In the genomic region with DNA sequence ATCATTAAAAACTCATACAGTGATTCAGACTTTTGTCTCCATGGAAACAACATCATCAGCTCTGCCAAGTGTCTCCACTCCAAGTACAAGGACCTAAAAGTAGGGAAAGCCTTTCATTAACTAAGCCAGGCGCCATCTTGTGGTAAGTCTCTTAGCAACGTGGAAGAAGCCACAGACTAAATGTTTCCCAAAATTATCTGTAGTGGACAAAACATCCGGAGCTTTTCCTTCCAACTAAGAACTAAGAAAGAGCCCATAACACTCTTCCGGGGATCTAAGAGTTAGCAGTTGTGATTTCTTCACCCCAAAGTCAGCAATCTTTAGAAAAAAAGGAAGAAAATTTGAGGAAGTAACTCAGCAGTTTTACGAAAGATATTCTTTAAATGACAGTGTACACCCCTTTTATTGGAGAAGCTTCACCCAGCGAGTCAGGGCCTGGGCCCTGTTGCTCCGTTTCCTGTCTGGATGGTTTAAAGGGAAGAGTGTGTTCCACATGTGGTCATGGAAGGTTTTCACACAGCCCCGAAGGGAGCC, we compare ENCODE assay signal across 8 mouse cellular contexts. TPM values are rescaled to one million over a fixed set of nuclear protein-coding genes. Genes with fewer than 3 reads are reported as not detected.
DNase-seq lines count a peak whose midpoint lies in the region; ATAC-seq and TF ChIP-seq lines count a peak whose summit lies in the region.

No protein-coding gene starts in this region.

- H3K36me3 ChIP-seq in CH12.LX (replicated peaks in 1 of 2; ENCODE audit: control insufficient read depth in 1 of 2, insufficient read depth in 1 of 2, low read length in 1 of 2), result no peaks in the 10 kb centered on the region

- intact Hi-C loops in gastrocnemius, postnatal 36 days (cut with DNase I), result loop anchor here (1.0 kb wide), 1 partner anchor 319 kb away; no protein-coding TSS in a partner anchor
- intact Hi-C loops in gastrocnemius, adult 2 months (cut with DNase I), result loop anchor here (1.0 to 2.0 kb wide), 2 partner anchors 319 to 690 kb away; no protein-coding TSS in a partner anchor

- H3K4me1 ChIP-seq in CH12.LX (ENCODE audit: control insufficient read depth in 1 of 2, insufficient read depth in 2 of 2), result peaks cover 6 to 42% of the 10 kb centered on the region in 2 experiments; a peak in 3 of 4 replicates

- TF ChIP-seq RAD21 in CH12.LX (IDR thresholded peaks at IDR 0.05; ENCODE audit: low read depth, low read length), result peak; percentile 56

- ATAC-seq in cerebellum, adult (ENCODE audit: insufficient number of reproducible peaks, low FRiP score, low TSS enrichment), result peak; percentile 61; the same call in 1 of the 2 replicates

- H3K4me3 ChIP-seq in CH12.LX (replicated peaks in 1 of 3; ENCODE audit: low read depth in 2 of 3, low read length in 2 of 3, poor library complexity in 1 of 3), result no peak overlapping the region
- no peak overlapping the region for H3K4me3 ChIP-seq in gastrocnemius, adult 2 months

- H3K9me3 ChIP-seq in CH12.LX (replicated peaks; ENCODE audit: low read length), result no peaks in the 10 kb centered on the region

- no peaks in the 10 kb centered on the region for H3K79me2 ChIP-seq in CH12.LX (replicated peaks; ENCODE audit: control insufficient read depth, extremely low read depth, insufficient read depth, poor library complexity, severe bottlenecking)

- TF ChIP-seq POLR2A in CH12.LX (IDR thresholded peaks at IDR 0.05; ENCODE audit: low read depth, low read length), result no peak

- TF ChIP-seq EP300 in CH12.LX (IDR thresholded peaks at IDR 0.05; ENCODE audit: low read length), result peak; percentile 53

- no peaks in the 10 kb centered on the region for H3K27me3 ChIP-seq in CH12.LX (replicated peaks)

- H3K4me2 ChIP-seq in CH12.LX (ENCODE audit: insufficient read depth, low read depth, poor library complexity, severe bottlenecking), result no peak overlapping the region

- TF ChIP-seq CTCF in CH12.LX (conservative IDR thresholded peaks at IDR 0.05 in 1 of 2, IDR thresholded peaks at IDR 0.05 in 1 of 2; ENCODE audit: low read depth in 2 of 2, low read length in 2 of 2), result peak; percentile 19 to 71; a peak in 2 of 4 replicates
- TF ChIP-seq CTCF in gastrocnemius, adult 2 months (IDR thresholded peaks at IDR 0.05), result peak; percentile 72

- in situ Hi-C loops in CH12.LX (cut with MboI; ENCODE audit: low pct_ligation_motif_present, low pct_unique_long_range_greater_than_20kb, low sequenced_read_pairs), result no loop called here

- peak; percentile 50 for DNase-seq in gastrocnemius, adult 18-20 months (ENCODE audit: low spot score)
- no peak for DNase-seq in gastrocnemius, postnatal 36 days
- DNase-seq in CH12.LX (ENCODE audit: extremely low read depth), result peak; percentile 53
- DNase-seq in gastrocnemius, adult 2 months, result peak; percentile 25
- DNase-seq in layer of hippocampus, postnatal 10 days (ENCODE audit: low spot score in 2 of 2), result peak; percentile 28 to 40
- peak; percentile 30 for DNase-seq in mesoderm, embryonic 11.5 days (ENCODE audit: low read depth, low spot score)
- no peak for DNase-seq in ovary, postnatal 10 days (ENCODE audit: low spot score)

- H3K9ac ChIP-seq in CH12.LX (ENCODE audit: insufficient read depth, low read depth), result no peak overlapping the region

- dilution Hi-C loops in CH12.LX (cut with MboI; ENCODE audit: extremely low pct_ligation_motif_present, extremely low pct_unique_long_range_greater_than_20kb, low sequenced_read_pairs), result no loop called here

- no peak overlapping the region for H3K27ac ChIP-seq in CH12.LX (ENCODE audit: insufficient read depth, low read depth)
- no peak overlapping the region for H3K27ac ChIP-seq in gastrocnemius, adult 2 months

TF ChIP-seq in CH12.LX, 34 proteins besides CTCF, POLR2A, EP300 and RAD21:
- TF ChIP-seq TBP (conservative IDR thresholded peaks at IDR 0.05; ENCODE audit: low read depth, low read length), result no peak
- peak; percentile 17; the same call in 1 of the 2 replicates for TF ChIP-seq ZC3H11A (IDR thresholded peaks at IDR 0.05; ENCODE audit: low read depth, low read length)
- TF ChIP-seq SMC3 (IDR thresholded peaks at IDR 0.05; ENCODE audit: low read depth, low read length), result peak; percentile 82
- TF ChIP-seq ZNF384 (IDR thresholded peaks at IDR 0.05; ENCODE audit: low read depth, low read length), result peak; percentile 35; the same call in 1 of the 2 replicates
- no peak for TF ChIP-seq USF1 (IDR thresholded peaks at IDR 0.05; ENCODE audit: low read depth, low read length)
- no peak for TF ChIP-seq PAX5 (IDR thresholded peaks at IDR 0.05; ENCODE audit: low read length)
- 0 out of 2 replicates have a peak, but pooled peaks have one; percentile 41 for TF ChIP-seq MAX (IDR thresholded peaks at IDR 0.05; ENCODE audit: low read length)
- peak; percentile 12; the same call in 1 of the 2 replicates for TF ChIP-seq MYC (IDR thresholded peaks at IDR 0.05; ENCODE audit: low read depth, low read length)
- no peak for TF ChIP-seq BHLHE40 (IDR thresholded peaks at IDR 0.05; ENCODE audit: low read depth, low read length)
- TF ChIP-seq GABPA (IDR thresholded peaks at IDR 0.05; ENCODE audit: insufficient replicate concordance, low read depth, low read length), result no peak
- TF ChIP-seq RCOR1 (conservative IDR thresholded peaks at IDR 0.05; ENCODE audit: low read depth, low read length), result 0 out of 2 replicates have a peak, but pooled peaks have one; percentile 29

RNA-seq across cellular contexts. Expression of gene Camk1d, which starts 56.5 kb away (rescaled TPM):
- total RNA-seq in gastrocnemius, adult 18-20 months (2021), result 1 to 10 TPM in 1 of 2 experiments, under 1 TPM in 1; 0.82 to 2.0 TPM
- 1 to 10 TPM in 1 of 2 experiments, under 1 TPM in 1; 0.96 to 2.0 TPM for total RNA-seq in gastrocnemius, postnatal 36 days (2021)
- total RNA-seq in CH12.LX (2012; rRNA removed), result 4.8 and 5.7 TPM in 2 replicates
- total RNA-seq in CH12.LX (2014; rRNA removed), result 4.6 and 5.1 TPM in 2 replicates
- 11.7 and 12.4 TPM in 2 replicates for polyA plus RNA-seq in CH12.LX (2012; ENCODE audit: insufficient read length, low read depth)
- total RNA-seq in gastrocnemius, adult 2 months (2021), result 1 to 10 TPM; 1.6 TPM
- total RNA-seq in layer of hippocampus, postnatal 10 days (2021), result 100 to 1,000 TPM; 124 to 128 TPM

Comparison
In these comparisons a context has a peak if more than half of its experiments do, and no peak if none do; other contexts are left out.
1. DNase-seq: peak in gastrocnemius, adult 18-20 months (single experiment), CH12.LX (single experiment), gastrocnemius, adult 2 months (single experiment), layer of hippocampus, postnatal 10 days (2 of 2) and mesoderm, embryonic 11.5 days (single experiment); none in gastrocnemius, postnatal 36 days (0 of 2) and ovary, postnatal 10 days (single experiment).
2. RNA of gene Camk1d, which starts 56.5 kb away (total RNA-seq): 124 to 128 TPM in layer of hippocampus, postnatal 10 days; 4.6 to 5.7 TPM in CH12.LX, 0.96 to 2.0 TPM in gastrocnemius, postnatal 36 days, 0.82 to 2.0 TPM in gastrocnemius, adult 18-20 months and 1.6 TPM in gastrocnemius, adult 2 months; every median in the first group is over 10 times any median in the second.